Mouse (Mus musculus) thymus, postnatal 25 days (tissue): ENCODE results near the gene Gper1.
A peak's percentile ranks its signal among the peaks of the same experiment; 100 is the strongest.

Experiments used
- DNase-seq: peaks from one replicate; pipeline ENCODE4 v3.0.0; 2022

The Gper1 gene

DNA sequence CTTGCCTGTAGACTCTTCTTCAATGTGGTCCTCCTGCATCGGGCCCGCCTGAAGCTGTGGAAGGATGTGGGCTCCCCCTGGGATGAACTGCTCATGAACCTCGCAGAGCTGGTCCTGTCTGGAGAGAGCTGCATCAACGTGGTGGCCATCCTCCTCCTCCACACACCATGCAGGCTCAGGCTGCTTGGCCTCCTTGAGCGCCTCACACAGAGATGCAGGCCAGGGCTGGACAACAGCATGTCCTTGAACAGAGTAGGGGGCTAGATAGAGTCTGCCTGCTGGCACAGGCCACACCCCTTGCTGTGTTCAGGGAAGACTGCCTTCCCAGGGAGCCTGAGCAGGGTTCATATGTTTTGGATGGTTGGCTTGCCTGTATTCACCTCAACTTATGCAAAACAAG, 8.0 kb upstream of the Gper1 start:
- DNase-seq = no peak

DNA sequence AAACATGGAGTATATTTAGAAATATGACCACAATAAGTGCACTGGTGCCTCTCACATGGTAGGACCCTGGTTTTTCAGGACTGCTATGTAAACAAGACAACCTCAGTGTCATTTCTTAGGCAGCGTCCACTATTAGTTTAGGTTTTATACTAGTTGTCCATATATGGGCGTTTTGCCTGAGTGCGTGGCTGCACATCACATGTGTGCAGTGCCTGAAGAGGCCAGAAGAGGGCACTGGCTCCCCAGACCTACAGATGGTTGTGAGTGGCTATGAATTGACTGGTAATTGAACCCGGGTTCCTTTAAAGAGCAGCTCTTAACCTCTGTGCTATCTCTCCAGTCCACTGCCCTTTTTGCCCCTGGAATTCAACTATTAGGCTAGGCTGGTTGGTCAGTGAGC, 6.0 kb upstream of the Gper1 start:
- DNase-seq = peak; percentile 44

- DNase-seq = no peak
Observed at GRCm38 (mm10) chr5:139417480-139417879, 5.5 kb upstream of the Gper1 start.

DNA sequence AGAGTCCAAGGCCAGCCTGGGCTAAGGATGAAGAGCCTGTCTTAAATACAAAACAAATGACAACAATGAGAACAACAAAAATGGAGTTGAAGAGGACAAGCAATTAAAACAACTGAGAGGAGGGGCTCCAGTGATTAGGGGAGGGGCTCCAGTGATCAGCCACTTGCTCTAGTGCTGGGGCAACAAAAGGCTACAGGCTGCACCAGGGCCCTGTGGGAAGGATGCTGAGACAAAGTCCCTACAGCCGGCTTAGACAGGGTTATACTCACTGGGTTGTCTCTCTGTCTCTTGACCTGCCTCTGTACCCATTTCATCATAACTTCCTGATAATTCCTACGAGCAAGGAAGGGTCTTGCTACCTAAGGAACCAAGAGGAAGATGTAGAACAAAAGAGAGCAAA, 4.8 kb upstream of the Gper1 start:
- DNase-seq = no peak

- peak; percentile 72 for DNase-seq
Observed at GRCm38 (mm10) chr5:139418633-139419032, 4.3 kb upstream of the Gper1 start.

GRCm38 (mm10) chr5:139425198-139425597, 2.2 kb downstream of the Gper1 start:
- DNase-seq = no peak

GRCm38 (mm10) chr5:139427001-139427400, 4.0 kb downstream of the Gper1 start:
- DNase-seq = no peak

- DNase-seq = no peak
Observed at GRCm38 (mm10) chr5:139427989-139428388, 5.0 kb downstream of the Gper1 start.

- no peak for DNase-seq
Observed at GRCm38 (mm10) chr5:139429818-139430341, 6.9 kb downstream of the Gper1 start.

GRCm38 (mm10) chr5:139432333-139432732, 9.4 kb downstream of the Gper1 start:
- DNase-seq = no peak

DNA sequence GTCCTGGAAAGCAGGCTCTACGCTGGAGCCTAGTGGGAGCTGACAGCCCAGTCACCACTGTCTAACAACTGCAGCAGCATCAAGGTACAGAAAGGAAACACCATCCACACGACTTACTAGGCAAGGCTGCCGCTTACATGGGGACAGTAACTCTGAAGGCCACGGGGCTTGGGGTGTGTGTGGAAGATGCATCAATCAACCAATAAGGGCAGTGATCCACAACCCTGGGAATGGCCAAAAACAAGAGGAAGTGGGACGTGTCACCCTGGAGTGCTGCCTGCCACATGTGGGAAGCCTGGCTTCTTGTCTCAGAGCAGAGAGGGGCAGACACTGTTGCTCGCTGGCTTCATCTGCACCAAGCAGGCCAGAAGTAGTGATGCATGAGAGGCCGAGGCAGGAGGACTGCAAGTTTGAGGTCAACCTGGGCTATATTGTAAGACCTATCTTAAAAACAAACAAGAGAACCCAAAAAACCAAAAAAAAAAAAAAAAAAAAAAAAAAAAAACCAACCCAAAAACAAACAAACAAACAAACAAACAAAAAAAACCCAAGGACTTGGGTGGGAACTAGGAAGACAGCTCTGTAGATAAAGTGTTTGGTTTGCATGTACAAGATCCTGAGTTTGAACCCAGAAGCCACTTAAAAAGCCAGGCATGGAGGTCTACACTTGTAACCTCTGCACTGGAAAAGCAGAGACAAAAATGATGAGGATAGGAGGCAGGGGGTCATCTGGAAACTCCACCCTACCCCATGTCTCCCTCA, 10.0 kb downstream of the Gper1 start:
- DNase-seq = no peak

- no peak for DNase-seq
Observed at GRCm38 (mm10) chr5:139433842-139434568, 11.1 kb downstream of the Gper1 start.

- no peak for DNase-seq
Observed at GRCm38 (mm10) chr5:139434940-139435339, 12.0 kb downstream of the Gper1 start.

- no peak for DNase-seq
Observed at GRCm38 (mm10) chr5:139437769-139438168, 14.8 kb downstream of the Gper1 start.

DNA sequence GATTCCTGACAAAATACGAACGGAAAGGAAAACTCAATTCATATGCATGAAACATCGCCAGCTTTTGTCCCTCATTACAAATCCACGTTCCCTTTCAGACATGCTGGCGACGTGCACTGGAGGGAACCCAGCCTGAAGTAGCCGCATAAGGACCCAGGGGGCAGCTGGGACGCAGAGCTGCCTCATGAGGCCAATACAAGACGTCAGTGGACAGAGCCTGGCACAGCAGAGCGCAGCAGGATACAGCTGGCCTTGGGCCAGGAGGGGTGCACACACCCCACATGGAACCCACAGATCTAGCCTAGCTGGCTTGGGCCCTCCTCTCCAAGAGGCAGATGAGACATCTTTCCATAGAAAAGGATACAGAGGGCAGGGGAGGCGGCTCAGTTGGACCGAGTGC, 15.5 kb downstream of the Gper1 start:
- DNase-seq = no peak

GRCm38 (mm10) chr5:139440451-139440850, 17.5 kb downstream of the Gper1 start:
- no peak for DNase-seq

GRCm38 (mm10) chr5:139440926-139441725, 18.2 kb downstream of the Gper1 start:
- DNase-seq = no peak

DNA sequence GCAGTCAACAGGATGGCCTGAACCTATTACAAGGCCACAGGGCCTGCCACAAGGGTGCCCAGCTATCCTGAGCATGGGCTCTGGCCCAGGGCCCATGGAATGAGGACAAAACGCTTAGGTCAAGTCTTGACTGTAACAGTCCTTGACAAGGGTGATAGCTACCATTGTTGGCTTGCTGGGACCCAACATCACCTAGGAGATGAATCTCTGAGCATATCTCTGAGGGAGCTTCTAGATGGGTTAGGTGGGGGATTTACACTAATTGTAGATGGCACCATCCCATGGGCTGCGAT, 18.7 kb downstream of the Gper1 start:
- no peak for DNase-seq

DNA sequence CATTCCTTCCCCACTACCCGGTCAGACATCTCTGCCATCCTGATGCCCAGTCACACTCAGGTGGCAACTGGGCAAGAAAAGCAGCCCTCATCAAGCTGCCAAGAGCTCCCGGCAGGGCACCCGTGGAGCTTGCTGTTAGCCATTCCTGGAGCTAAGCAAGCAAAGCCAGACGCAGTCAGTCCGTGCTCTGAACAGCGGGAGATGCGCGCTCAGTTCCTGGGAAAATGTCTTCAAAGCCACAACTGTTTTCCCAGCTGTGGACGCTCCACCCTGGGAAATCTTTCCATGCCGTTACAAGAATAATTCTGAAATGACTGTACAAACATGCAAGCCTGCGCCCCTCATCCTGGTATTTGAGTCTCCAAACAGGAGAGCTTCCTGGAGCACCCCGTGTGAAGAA, 19.5 kb downstream of the Gper1 start:
- no peak for DNase-seq

DNA sequence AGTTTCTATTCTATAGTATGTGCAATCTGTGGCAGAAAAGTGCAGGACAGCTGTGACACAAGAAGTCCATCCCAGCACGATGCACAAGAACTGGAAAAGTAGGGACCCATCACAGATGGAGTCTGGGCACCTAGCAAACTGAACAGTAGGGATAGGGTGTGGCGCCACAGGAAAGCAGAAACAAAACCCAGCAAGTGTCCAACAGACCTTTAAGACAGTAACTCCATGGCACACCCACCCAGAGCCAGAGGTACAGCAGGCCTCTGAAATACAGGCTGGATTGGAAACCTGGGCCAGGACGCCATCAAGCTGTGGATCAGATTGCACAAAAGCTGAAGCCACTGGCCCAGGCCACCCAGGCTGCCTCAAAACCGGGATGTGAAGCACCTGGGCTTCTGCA, 20.0 kb downstream of the Gper1 start:
- DNase-seq = no peak

DNA sequence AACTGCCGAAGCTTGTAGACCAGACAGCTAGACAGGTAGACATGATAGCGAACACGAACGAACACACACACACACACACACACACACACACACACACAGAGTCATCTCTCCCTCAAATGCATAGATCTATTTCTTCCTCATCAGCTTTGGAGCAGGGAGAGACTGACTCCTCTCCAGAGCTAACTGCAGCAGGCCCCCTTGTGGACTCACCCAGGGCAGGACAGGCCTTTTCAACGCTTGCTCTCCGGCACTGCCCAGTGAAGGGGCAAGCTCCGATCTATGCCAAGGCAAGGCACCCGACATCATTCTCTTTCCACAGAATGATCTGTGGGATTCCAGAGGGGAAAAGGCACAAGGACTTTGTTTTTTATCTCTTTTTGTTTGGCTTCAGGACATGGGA, 22.3 kb downstream of the Gper1 start:
- no peak for DNase-seq

- DNase-seq = no peak
Observed at GRCm38 (mm10) chr5:139448025-139448424, 25.1 kb downstream of the Gper1 start.

DNA sequence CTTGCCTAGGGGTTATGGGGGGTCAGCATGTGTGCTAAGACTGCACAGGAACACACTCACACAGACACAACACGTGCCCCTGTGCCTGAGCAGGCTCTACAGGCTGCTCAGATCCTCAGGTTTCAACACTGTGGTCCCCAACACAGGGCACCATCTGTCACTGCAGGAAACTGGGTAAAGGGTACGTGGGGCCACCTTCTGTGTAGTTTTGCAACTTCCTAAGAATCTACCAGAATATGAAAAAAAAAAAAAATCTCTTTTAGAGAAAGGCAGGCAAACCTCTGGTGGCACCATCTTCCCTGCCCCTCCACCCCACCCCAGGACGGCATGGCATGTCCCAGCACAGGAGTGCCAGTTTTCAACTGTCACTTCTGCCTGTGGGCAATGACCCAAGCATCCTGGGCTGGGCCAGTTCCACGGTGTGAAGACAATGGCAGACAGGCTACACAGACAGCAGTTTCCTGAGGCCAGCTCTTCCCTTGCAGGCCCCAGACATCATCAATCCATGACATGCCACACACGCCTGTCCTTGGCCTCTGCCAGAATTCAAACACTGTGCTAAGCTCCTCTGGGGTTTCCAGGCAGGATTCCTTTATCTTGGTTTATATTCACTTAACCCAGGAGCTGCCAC, 26.3 kb downstream of the Gper1 start:
- peak; percentile 58 for DNase-seq
